Mouse (Mus musculus): ENCODE data around the gene 1810024B03Rik. TPM values are rescaled to one million over a fixed set of nuclear protein-coding genes. Genes with fewer than 3 reads are reported as not detected.
A peak's percentile ranks its signal among the peaks of the same experiment; 100 is the strongest.
"Not testable (repeated sequence)": the region's sequence is repeated elsewhere in the genome, so short reads cannot be mapped to it uniquely, and the experiment has no call there.

1810024B03Rik gene
- polyA plus RNA-seq, 1 experiment from 2014 or later, result 2.4 TPM

- no peak overlapping the region for H3K4me3 ChIP-seq
- no peak overlapping the region for H3K27ac ChIP-seq
- H3K4me1 ChIP-seq, result no peaks in the 10 kb centered on the region
- no peaks in the 10 kb centered on the region for H3K27me3 ChIP-seq
- no peak overlapping the region for H3K9ac ChIP-seq
- peaks cover 84% of the 10 kb centered on the region for H3K36me3 ChIP-seq
- H3K4me2 ChIP-seq (replicated peaks), result no peak overlapping the region
- WGBS, result 93% methylated on average over 11 of the region's 11 CpGs
- ATAC-seq (ENCODE audit: insufficient number of reproducible peaks, insufficient read depth, low FRiP score, low TSS enrichment), result no peak
- no peaks in the 10 kb centered on the region for H3K9me3 ChIP-seq
These were observed 30.0 kb upstream of the 1810024B03Rik start for GRCm38 (mm10) chr2:127237897-127238610.

- H3K36me3 ChIP-seq, result peaks cover 94% of the 10 kb centered on the region
- 98% methylated on average over 3 of the region's 3 CpGs for WGBS
- no peak overlapping the region for H3K4me2 ChIP-seq (replicated peaks)
- H3K4me1 ChIP-seq, result no peaks in the 10 kb centered on the region
- no peaks in the 10 kb centered on the region for H3K9me3 ChIP-seq
- H3K27me3 ChIP-seq, result no peaks in the 10 kb centered on the region
- no peak overlapping the region for H3K27ac ChIP-seq
- no peak for ATAC-seq (ENCODE audit: insufficient number of reproducible peaks, insufficient read depth, low FRiP score, low TSS enrichment)
- H3K4me3 ChIP-seq, result no peak overlapping the region
- H3K9ac ChIP-seq, result no peak overlapping the region
These were observed 17.2 kb upstream of the 1810024B03Rik start for GRCm38 (mm10) chr2:127225261-127225660.

- H3K4me2 ChIP-seq (replicated peaks), result no peak overlapping the region
- 91% methylated on average over 5 of the region's 5 CpGs for whole genome bisulfite sequencing
- peaks cover 97% of the 10 kb centered on the region for H3K36me3 ChIP-seq
- ATAC-seq (ENCODE audit: insufficient number of reproducible peaks, insufficient read depth, low FRiP score, low TSS enrichment), result no peak
- no peak overlapping the region for H3K4me3 ChIP-seq
- no peaks in the 10 kb centered on the region for H3K27me3 ChIP-seq
- H3K9me3 ChIP-seq, result no peaks in the 10 kb centered on the region
- H3K4me1 ChIP-seq, result no peaks in the 10 kb centered on the region
- H3K9ac ChIP-seq, result no peak overlapping the region
- no peak overlapping the region for H3K27ac ChIP-seq
These were observed 9.7 kb upstream of the 1810024B03Rik start for GRCm38 (mm10) chr2:127217746-127218145.

GRCm38 (mm10) chr2:127210701-127211100, 2.6 kb upstream of the 1810024B03Rik start:
- no peak overlapping the region for H3K4me2 ChIP-seq (replicated peaks)
- no peak overlapping the region for H3K27ac ChIP-seq
- H3K27me3 ChIP-seq, result no peaks in the 10 kb centered on the region
- no peaks in the 10 kb centered on the region for H3K9me3 ChIP-seq
- H3K4me1 ChIP-seq, result peaks cover 11% of the 10 kb centered on the region
- H3K36me3 ChIP-seq, result peaks cover 53% of the 10 kb centered on the region
- no peak overlapping the region for H3K9ac ChIP-seq
- H3K4me3 ChIP-seq, result no peak overlapping the region
- WGBS, result 91% methylated on average over 11 of the region's 11 CpGs
- no peak for ATAC-seq (ENCODE audit: insufficient number of reproducible peaks, insufficient read depth, low FRiP score, low TSS enrichment)

- Histone ChIP-seq H3K27me3 (no peaks in the 10 kb centered on the region), H3K27ac (peak overlapping the region; percentile 81), H3K4me3 (peak overlapping the region; percentile 89), H3K4me2 (replicated peaks) (peak overlapping the region; percentile 91), H3K4me1 (peaks cover 11% of the 10 kb centered on the region), H3K36me3 (peaks cover 30% of the 10 kb centered on the region), H3K9me3 (no peaks in the 10 kb centered on the region), H3K9ac (peak overlapping the region; percentile 83)
- ATAC-seq (ENCODE audit: insufficient number of reproducible peaks, insufficient read depth, low FRiP score, low TSS enrichment), result no peak
- under 1% methylated on average over 17 of the region's 17 CpGs for WGBS
These were observed 331 bp upstream of the 1810024B03Rik start for GRCm38 (mm10) chr2:127208452-127208769.

GRCm38 (mm10) chr2:127206916-127207315, 1.2 kb downstream of the 1810024B03Rik start:
- peaks cover 19% of the 10 kb centered on the region for H3K36me3 ChIP-seq
- H3K27me3 ChIP-seq, result no peaks in the 10 kb centered on the region
- H3K27ac ChIP-seq, result no peak overlapping the region
- no peak overlapping the region for H3K4me3 ChIP-seq
- no peaks in the 10 kb centered on the region for H3K9me3 ChIP-seq
- no peak for ATAC-seq (ENCODE audit: insufficient number of reproducible peaks, insufficient read depth, low FRiP score, low TSS enrichment)
- WGBS, result 96% methylated on average over 2 of the region's 2 CpGs
- H3K9ac ChIP-seq, result no peak overlapping the region
- H3K4me2 ChIP-seq (replicated peaks), result no peak overlapping the region
- H3K4me1 ChIP-seq, result peaks cover 11% of the 10 kb centered on the region

- H3K36me3 ChIP-seq, result peaks cover 12% of the 10 kb centered on the region
- not testable (repeated sequence) for ATAC-seq (ENCODE audit: insufficient number of reproducible peaks, insufficient read depth, low FRiP score, low TSS enrichment); H3K27ac ChIP-seq; H3K27me3 ChIP-seq; H3K9me3 ChIP-seq; H3K9ac ChIP-seq; H3K4me2 ChIP-seq (replicated peaks); H3K4me3 ChIP-seq
- WGBS, result 84% methylated on average over 4 of the region's 4 CpGs
- H3K4me1 ChIP-seq, result peaks cover 11% of the 10 kb centered on the region
These were observed 2.1 kb downstream of the 1810024B03Rik start for GRCm38 (mm10) chr2:127205936-127206335.

GRCm38 (mm10) chr2:127204932-127205331, 3.1 kb downstream of the 1810024B03Rik start:
- Histone ChIP-seq H3K4me3 (no peak overlapping the region), H3K4me2 (replicated peaks) (no peak overlapping the region), H3K36me3 (peaks cover 11% of the 10 kb centered on the region; the same call in 1 of the 2 replicates), H3K9ac (no peak overlapping the region), H3K27me3 (no peaks in the 10 kb centered on the region), H3K4me1 (peaks cover 11% of the 10 kb centered on the region), H3K9me3 (no peaks in the 10 kb centered on the region), H3K27ac (no peak overlapping the region)
- WGBS, result 34% methylated on average over 3 of the region's 3 CpGs
- no peak for ATAC-seq (ENCODE audit: insufficient number of reproducible peaks, insufficient read depth, low FRiP score, low TSS enrichment)

GRCm38 (mm10) chr2:127189574-127189973, 18.5 kb downstream of the 1810024B03Rik start:
- Histone ChIP-seq H3K36me3 (no peaks in the 10 kb centered on the region), H3K27ac (no peak overlapping the region)

GRCm38 (mm10) chr2:127182598-127183381, 25.3 kb downstream of the 1810024B03Rik start:
- Histone ChIP-seq H3K9me3 (no peaks in the 10 kb centered on the region), H3K36me3 (no peaks in the 10 kb centered on the region), H3K4me1 (0 out of 2 replicates have a peak, but pooled peaks cover 3% of the 10 kb centered on the region), H3K9ac (peak overlapping the region; percentile 68), H3K4me2 (replicated peaks) (peak overlapping the region; percentile 76), H3K4me3 (peak overlapping the region; percentile 54), H3K27me3 (no peaks in the 10 kb centered on the region), H3K27ac (peak overlapping the region; percentile 84)
- ATAC-seq (ENCODE audit: insufficient number of reproducible peaks, insufficient read depth, low FRiP score, low TSS enrichment), result peak; percentile 99
- WGBS, result 3% methylated on average over 17 of the region's 17 CpGs

More at GRCm38 (mm10) chr2:127189574-127189973, 18.5 kb downstream of the 1810024B03Rik start:
- Histone ChIP-seq H3K9me3 (no peaks in the 10 kb centered on the region), H3K4me1 (no peaks in the 10 kb centered on the region), H3K27me3 (0 out of 2 replicates have a peak, but pooled peaks cover 3% of the 10 kb centered on the region), H3K4me2 (replicated peaks) (no peak overlapping the region), H3K9ac (no peak overlapping the region), H3K4me3 (no peak overlapping the region)
- ATAC-seq (ENCODE audit: insufficient number of reproducible peaks, insufficient read depth, low FRiP score, low TSS enrichment), result no peak

- not testable (repeated sequence) for H3K27ac ChIP-seq; H3K27me3 ChIP-seq; H3K9ac ChIP-seq; H3K9me3 ChIP-seq; H3K4me3 ChIP-seq; H3K4me1 ChIP-seq; ATAC-seq (ENCODE audit: insufficient number of reproducible peaks, insufficient read depth, low FRiP score, low TSS enrichment); H3K36me3 ChIP-seq; H3K4me2 ChIP-seq (replicated peaks)
- 11% methylated on average over 1 of the region's 1 CpGs for WGBS
These were observed 41.8 kb downstream of the 1810024B03Rik start for GRCm38 (mm10) chr2:127166261-127166660.

GRCm38 (mm10) chr2:127165675-127166074, 42.4 kb downstream of the 1810024B03Rik start:
- no peaks in the 10 kb centered on the region for H3K27me3 ChIP-seq
- no peak overlapping the region for H3K27ac ChIP-seq
- H3K9me3 ChIP-seq, result no peaks in the 10 kb centered on the region
- no peak for ATAC-seq (ENCODE audit: insufficient number of reproducible peaks, insufficient read depth, low FRiP score, low TSS enrichment)
- H3K36me3 ChIP-seq, result no peaks in the 10 kb centered on the region
- H3K4me3 ChIP-seq, result no peak overlapping the region
- no peaks in the 10 kb centered on the region for H3K4me1 ChIP-seq
- H3K9ac ChIP-seq, result no peak overlapping the region
- H3K4me2 ChIP-seq (replicated peaks), result no peak overlapping the region
- 60% methylated on average over 4 of the region's 4 CpGs for WGBS

Data from embryonic facial prominence, embryonic 12.5 days (tissue).